Mouse (Mus musculus): ENCODE measurements at regions not wholly inside any gene's neighbourhood (a gene's known extent, or its start where the extent isn't known, plus 50 kb on each side); places are given as distances from the start of the nearest gene placed in this dataset.

GRCm38 (mm10) chr1:65654460-65654859 is 271.9 kb upstream of the Crygf start:
- no peaks in the 10 kb centered on the region for H3K27me3 ChIP-seq (ENCODE audit: control insufficient read depth, insufficient read depth, insufficient read length)
- TF ChIP-seq MAX (IDR thresholded peaks at IDR 0.05; ENCODE audit: low read depth), result no peak
- no peak for TF ChIP-seq CEBPB (IDR thresholded peaks at IDR 0.05; ENCODE audit: insufficient read depth, poor library complexity, severe bottlenecking)
- TF ChIP-seq POLR2AphosphoS2 (IDR thresholded peaks at IDR 0.05; ENCODE audit: insufficient read length, low read depth), result no peak
- TF ChIP-seq REST (IDR thresholded peaks at IDR 0.05; ENCODE audit: insufficient read depth, insufficient read length), result no peak
- TF ChIP-seq USF1 (IDR thresholded peaks at IDR 0.05; ENCODE audit: low read depth), result no peak
- TF ChIP-seq TCF12 (IDR thresholded peaks at IDR 0.05; ENCODE audit: insufficient read depth, poor library complexity, severe bottlenecking), result no peak
- no peak for TF ChIP-seq SRF (IDR thresholded peaks at IDR 0.05; ENCODE audit: control insufficient read depth, insufficient read length, low read depth)
- TF ChIP-seq POLR2A (IDR thresholded peaks at IDR 0.05; ENCODE audit: insufficient read length, low read depth), result no peak
- TF ChIP-seq E2F4 (IDR thresholded peaks at IDR 0.05; ENCODE audit: insufficient read depth), result no peak
- H3ac ChIP-seq (ENCODE audit: control insufficient read depth, insufficient read length), result no peak overlapping the region
- no peaks in the 10 kb centered on the region for H3K79me2 ChIP-seq (ENCODE audit: control insufficient read depth, insufficient read depth)
- no peaks in the 10 kb centered on the region for H3K36me3 ChIP-seq (ENCODE audit: control insufficient read depth, insufficient read depth)
- H3K4me3 ChIP-seq, result no peak overlapping the region
- H3K4me2 ChIP-seq (ENCODE audit: low read depth), result no peak overlapping the region

- no peak overlapping the region for H3K4me2 ChIP-seq (ENCODE audit: low read depth)
- TF ChIP-seq USF1 (IDR thresholded peaks at IDR 0.05; ENCODE audit: low read depth), result no peak
- no peak for TF ChIP-seq TCF12 (IDR thresholded peaks at IDR 0.05; ENCODE audit: insufficient read depth, poor library complexity, severe bottlenecking)
- no peak for TF ChIP-seq E2F4 (IDR thresholded peaks at IDR 0.05; ENCODE audit: insufficient read depth)
- no peak for TF ChIP-seq MYOD1 (IDR thresholded peaks at IDR 0.05; ENCODE audit: control insufficient read depth in 1 of 3, insufficient read length in 2 of 3, low read depth in 2 of 3)
- no peak overlapping the region for H3ac ChIP-seq (ENCODE audit: control insufficient read depth, insufficient read length)
Observed at GRCm38 (mm10) chr1:65681960-65682359, 244.4 kb upstream of the Crygf start.

DNA sequence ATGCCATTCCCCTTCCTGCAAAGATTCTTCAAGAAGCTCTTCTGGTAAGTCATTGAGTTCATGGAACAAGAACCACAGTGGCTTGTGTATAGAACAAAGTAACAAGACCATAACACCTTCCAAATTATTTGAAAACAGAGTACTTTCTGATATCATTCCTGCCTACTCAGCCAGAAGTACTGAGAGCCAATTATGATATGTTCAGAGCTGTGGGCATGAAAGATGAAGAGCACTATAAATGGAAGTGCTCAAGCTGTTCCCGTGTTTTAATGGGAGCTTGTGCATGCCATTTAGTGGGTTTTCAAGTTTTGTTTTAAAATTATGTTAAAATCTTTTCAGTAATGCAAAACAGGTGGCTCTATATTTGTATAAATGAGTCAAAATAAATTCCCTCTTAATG is 239.0 kb upstream of the Crygf start:
- Histone ChIP-seq H3K4me2 (ENCODE audit: low read depth) (no peak overlapping the region), H3K36me3 (ENCODE audit: control insufficient read depth, insufficient read depth) (no peaks in the 10 kb centered on the region), H3ac (ENCODE audit: control insufficient read depth, insufficient read length) (no peak overlapping the region), H3K4me3 (no peak overlapping the region), H3K27me3 (ENCODE audit: control insufficient read depth, insufficient read depth, insufficient read length) (no peaks in the 10 kb centered on the region), H3K79me2 (ENCODE audit: control insufficient read depth, insufficient read depth) (no peaks in the 10 kb centered on the region)
- no peak for TF ChIP-seq CEBPB (IDR thresholded peaks at IDR 0.05; ENCODE audit: insufficient read depth, poor library complexity, severe bottlenecking)
- no peak for TF ChIP-seq TCF12 (IDR thresholded peaks at IDR 0.05; ENCODE audit: insufficient read depth, poor library complexity, severe bottlenecking)
- no peak for TF ChIP-seq USF1 (IDR thresholded peaks at IDR 0.05; ENCODE audit: low read depth)
- no peak for TF ChIP-seq REST (IDR thresholded peaks at IDR 0.05; ENCODE audit: insufficient read depth, insufficient read length)
- TF ChIP-seq TCF3 (IDR thresholded peaks at IDR 0.05; ENCODE audit: insufficient read length, low read depth), result no peak
- TF ChIP-seq MAX (IDR thresholded peaks at IDR 0.05; ENCODE audit: low read depth), result no peak
- no peak for TF ChIP-seq POLR2AphosphoS2 (IDR thresholded peaks at IDR 0.05; ENCODE audit: insufficient read length, low read depth)
- no peak for TF ChIP-seq POLR2A (IDR thresholded peaks at IDR 0.05; ENCODE audit: insufficient read length, low read depth)
- TF ChIP-seq SRF (IDR thresholded peaks at IDR 0.05; ENCODE audit: control insufficient read depth, insufficient read length, low read depth), result no peak

More at GRCm38 (mm10) chr1:65681960-65682359, 244.4 kb upstream of the Crygf start:
- Histone ChIP-seq H3K79me2 (ENCODE audit: control insufficient read depth, insufficient read depth) (no peaks in the 10 kb centered on the region), H3K36me3 (ENCODE audit: control insufficient read depth, insufficient read depth) (no peaks in the 10 kb centered on the region), H3K27me3 (ENCODE audit: control insufficient read depth, insufficient read depth, insufficient read length) (no peaks in the 10 kb centered on the region), H3K4me3 (no peak overlapping the region)

GRCm38 (mm10) chr1:65730262-65730661 is 196.1 kb upstream of the Crygf start:
- TF ChIP-seq CEBPB (IDR thresholded peaks at IDR 0.05; ENCODE audit: insufficient read depth, poor library complexity, severe bottlenecking), result no peak
- no peak for TF ChIP-seq MYOG (IDR thresholded peaks at IDR 0.05; ENCODE audit: control insufficient read depth in 1 of 3, insufficient read depth in 1 of 3, insufficient read length in 2 of 3, low read depth in 2 of 3)
- TF ChIP-seq TCF12 (IDR thresholded peaks at IDR 0.05; ENCODE audit: insufficient read depth, poor library complexity, severe bottlenecking), result no peak
- TF ChIP-seq POLR2A (IDR thresholded peaks at IDR 0.05; ENCODE audit: insufficient read length, low read depth), result no peak
- no peak for TF ChIP-seq MYOD1 (IDR thresholded peaks at IDR 0.05; ENCODE audit: control insufficient read depth in 1 of 3, insufficient read length in 2 of 3, low read depth in 2 of 3)
- TF ChIP-seq POLR2AphosphoS2 (IDR thresholded peaks at IDR 0.05; ENCODE audit: insufficient read length, low read depth), result no peak
- TF ChIP-seq SRF (IDR thresholded peaks at IDR 0.05; ENCODE audit: control insufficient read depth, insufficient read length, low read depth), result no peak
- TF ChIP-seq REST (IDR thresholded peaks at IDR 0.05; ENCODE audit: insufficient read depth, insufficient read length), result no peak
- TF ChIP-seq MAX (IDR thresholded peaks at IDR 0.05; ENCODE audit: low read depth), result no peak
- no peak for TF ChIP-seq TCF3 (IDR thresholded peaks at IDR 0.05; ENCODE audit: insufficient read length, low read depth)
- TF ChIP-seq E2F4 (IDR thresholded peaks at IDR 0.05; ENCODE audit: insufficient read depth), result no peak
- no peak for TF ChIP-seq USF1 (IDR thresholded peaks at IDR 0.05; ENCODE audit: low read depth)
- no peaks in the 10 kb centered on the region for H3K79me2 ChIP-seq (ENCODE audit: control insufficient read depth, insufficient read depth)
- no peaks in the 10 kb centered on the region for H3K36me3 ChIP-seq (ENCODE audit: control insufficient read depth, insufficient read depth)
- H3ac ChIP-seq (ENCODE audit: control insufficient read depth, insufficient read length), result no peak overlapping the region
- no peak overlapping the region for H3K4me2 ChIP-seq (ENCODE audit: low read depth)
- no peak overlapping the region for H3K4me3 ChIP-seq
- H3K27me3 ChIP-seq (ENCODE audit: control insufficient read depth, insufficient read depth, insufficient read length), result no peaks in the 10 kb centered on the region

DNA sequence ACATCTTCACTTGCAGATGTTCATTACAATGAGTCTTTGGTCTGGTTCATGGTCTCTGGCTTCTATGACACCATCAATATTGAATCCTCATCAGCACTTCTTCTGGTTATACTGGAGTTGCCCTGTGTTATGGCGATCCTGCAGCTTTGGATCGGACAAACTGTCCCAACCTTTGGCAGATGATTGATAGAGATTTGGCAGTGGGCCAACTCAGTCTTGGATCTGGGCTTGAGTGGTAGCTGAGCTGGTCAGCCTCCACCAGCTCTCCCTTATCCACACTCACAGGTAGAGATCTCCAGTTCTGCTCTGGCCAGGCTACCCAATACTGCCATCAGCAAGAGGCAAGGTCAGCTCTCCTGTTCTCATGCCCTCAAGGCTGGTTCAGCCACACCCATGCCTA is 168.4 kb upstream of the Crygf start:
- no peaks in the 10 kb centered on the region for H3K27me3 ChIP-seq (ENCODE audit: control insufficient read depth, insufficient read depth, insufficient read length)
- TF ChIP-seq POLR2AphosphoS2 (IDR thresholded peaks at IDR 0.05; ENCODE audit: insufficient read length, low read depth) (no peak), TCF12 (IDR thresholded peaks at IDR 0.05; ENCODE audit: insufficient read depth, poor library complexity, severe bottlenecking) (no peak), TCF3 (IDR thresholded peaks at IDR 0.05; ENCODE audit: insufficient read length, low read depth) (no peak)

More for the DNA sequence above, 168.4 kb upstream of the Crygf start:
- H3K4me3 ChIP-seq, result no peak overlapping the region
- no peaks in the 10 kb centered on the region for H3K79me2 ChIP-seq (ENCODE audit: control insufficient read depth, insufficient read depth)
- no peak overlapping the region for H3K4me2 ChIP-seq (ENCODE audit: low read depth)
- H3ac ChIP-seq (ENCODE audit: control insufficient read depth, insufficient read length), result no peak overlapping the region
- no peaks in the 10 kb centered on the region for H3K36me3 ChIP-seq (ENCODE audit: control insufficient read depth, insufficient read depth)

Data from myocyte (in vitro differentiated cells).